Mouse (Mus musculus) embryonic facial prominence, embryonic 10.5 days (tissue): ENCODE data around the gene P2rx5. TPM values are rescaled to one million over a fixed set of nuclear protein-coding genes. Genes with fewer than 3 reads are reported as not detected.

ENCODE experiments used
- DNase-seq: peaks from one replicate; pipeline ENCODE4 v3.0.0-alpha.2; 2017; ENCODE audit warnings: low spot score
- H3K27ac ChIP-seq: fragments of 300-500 bp; sonication (generic); replicated peaks from 2 replicates; pipeline ENCODE4 v1.5.1; 2016; ENCODE audit warnings: mild to moderate bottlenecking
- H3K27me3 ChIP-seq: fragments of 300-500 bp; sonication (generic); replicated peaks from 2 replicates; pipeline ENCODE4 v1.6.1; 2016; ENCODE audit warnings: low read depth, mild to moderate bottlenecking; ENCODE audit not compliant: poor library complexity, severe bottlenecking
- H3K36me3 ChIP-seq: fragments of 300-500 bp; sonication (generic); replicated peaks from 2 replicates; pipeline ENCODE4 v1.6.1; 2016; ENCODE audit warnings: mild to moderate bottlenecking, moderate library complexity
- H3K4me1 ChIP-seq: fragments of 300-500 bp; sonication (generic); 2 replicates; pipeline ENCODE4 v1.6.1; 2016
- H3K4me3 ChIP-seq: fragments of 300-500 bp; sonication (generic); 2 replicates; pipeline ENCODE4 v1.5.1; 2016; ENCODE audit warnings: mild to moderate bottlenecking, moderate library complexity
- H3K9me3 ChIP-seq: fragments of 300-500 bp; sonication (generic); 2 replicates; pipeline ENCODE4 v1.6.1; 2016; ENCODE audit warnings: mild to moderate bottlenecking
- WGBS: fragments of 180-500 bp; shearing (Covaris S2); methylation state at CpG from one replicate; pipeline ENCODE4 v1.1.7; 2016; 5-methylcytosine and 5-hydroxymethylcytosine counted together
- polyA plus RNA-seq: library from polyadenylated mRNA; unstranded; fragments of >200 nt; fragmentation: Nextera tagmentation; extraction: Ambion mirVana; gene quantifications from 2 replicates; pipeline ENCODE4 v1.2.1, GENCODE M21; 2016

P2rx5 gene
- polyA plus RNA-seq, 1 experiment from 2014 or later: 0.10 TPM

DNA sequence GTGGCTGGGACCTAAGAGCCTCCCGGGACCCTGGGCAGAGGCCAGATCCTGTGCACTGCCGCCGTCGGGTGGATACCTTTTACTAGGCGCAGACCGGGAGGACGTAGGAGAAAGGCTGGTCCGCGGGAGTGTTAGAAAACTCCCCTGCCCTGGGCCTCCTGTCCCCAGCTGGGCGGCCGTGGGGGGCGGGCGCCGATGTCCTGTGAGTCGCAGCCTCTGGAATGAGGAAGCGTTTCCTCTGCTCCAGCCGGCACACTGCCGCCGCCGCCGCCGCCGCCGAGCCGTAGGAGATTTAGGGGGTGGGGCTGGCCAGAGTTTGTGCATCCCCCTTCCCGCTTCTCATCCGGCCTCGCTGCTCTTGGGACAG, 17.3 kb downstream of the P2rx5 start:
- H3K27me3 ChIP-seq: no peaks in the 10 kb centered on the region
- no peaks in the 10 kb centered on the region for H3K9me3 ChIP-seq
- peaks cover 26% of the 10 kb centered on the region for H3K4me1 ChIP-seq
- peaks cover 34% of the 10 kb centered on the region for H3K36me3 ChIP-seq
- H3K4me3 ChIP-seq: peak overlapping the region; percentile 97
- DNase-seq: peak; percentile 90
- peak overlapping the region; percentile 94 for H3K27ac ChIP-seq
- WGBS: under 1% methylated on average over 28 of the region's 28 CpGs

DNA sequence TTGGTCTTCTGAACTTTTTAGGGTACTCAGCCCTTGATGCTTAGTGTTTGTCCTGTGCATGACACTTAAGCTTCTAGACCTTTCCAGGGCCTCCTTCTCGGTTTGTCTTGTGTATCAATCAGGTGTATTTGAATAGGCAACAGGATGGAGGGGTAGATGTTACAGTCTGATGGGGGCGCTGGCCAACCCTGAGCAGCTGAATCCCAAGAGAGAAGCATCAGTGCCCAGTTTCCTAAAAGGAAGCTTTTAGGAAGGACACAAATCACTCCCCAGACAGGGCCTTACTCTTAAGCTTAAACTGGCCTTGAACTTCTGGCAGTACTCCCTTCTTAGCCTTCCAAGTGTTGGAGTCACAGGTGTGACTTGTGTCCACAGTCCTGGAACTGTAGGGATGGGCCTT, 17.7 kb downstream of the P2rx5 start:
- Histone ChIP-seq H3K27me3 (no peaks in the 10 kb centered on the region), H3K36me3 (peaks cover 32% of the 10 kb centered on the region), H3K9me3 (no peaks in the 10 kb centered on the region), H3K27ac (peak overlapping the region; percentile 94), H3K4me3 (peak overlapping the region; percentile 97), H3K4me1 (peaks cover 26% of the 10 kb centered on the region)
- WGBS: 4% methylated on average over 2 of the region's 2 CpGs
- no peak for DNase-seq

DNA sequence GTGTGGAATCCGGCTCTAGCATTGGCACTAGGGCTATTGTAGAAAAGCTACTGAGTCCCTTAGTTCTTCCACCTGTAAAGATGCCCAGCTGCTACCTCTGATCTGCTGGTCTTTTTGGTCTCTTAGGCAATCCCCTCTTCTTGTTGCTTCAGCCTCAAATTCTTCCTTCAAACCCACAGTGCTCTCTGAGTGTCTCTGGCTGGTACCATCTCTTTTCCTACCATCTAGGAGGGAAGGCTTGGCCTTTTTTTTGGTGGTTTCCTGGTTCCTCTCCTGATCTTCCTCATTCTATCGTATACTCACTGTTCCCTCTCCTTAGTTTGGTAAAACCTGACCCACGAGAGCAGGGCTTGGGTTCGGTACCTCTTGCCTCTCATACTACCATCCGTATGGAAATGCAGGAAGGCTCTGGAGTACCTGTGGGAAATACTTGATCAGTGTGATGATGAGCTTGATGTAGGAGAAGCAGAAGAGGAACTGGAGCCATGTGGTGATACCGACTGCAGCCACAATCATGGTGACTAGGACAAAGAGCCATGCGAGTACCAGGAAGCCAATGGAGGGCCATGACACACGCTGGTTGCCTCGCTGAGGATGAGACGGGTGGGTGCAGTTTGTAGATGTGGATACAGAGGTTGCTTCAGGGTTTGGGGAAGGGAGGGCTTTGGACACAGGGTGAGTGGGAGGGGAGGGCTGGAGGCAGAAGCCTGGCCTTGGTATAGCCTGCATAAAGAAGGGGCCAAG, 25.8 kb downstream of the P2rx5 start:
- Histone ChIP-seq H3K9me3 (no peaks in the 10 kb centered on the region), H3K4me3 (no peak overlapping the region), H3K27me3 (no peaks in the 10 kb centered on the region), H3K4me1 (no peaks in the 10 kb centered on the region), H3K36me3 (peaks cover 81% of the 10 kb centered on the region), H3K27ac (no peak overlapping the region)
- 90% methylated on average over 10 of the region's 10 CpGs for WGBS
- DNase-seq: no peak

DNA sequence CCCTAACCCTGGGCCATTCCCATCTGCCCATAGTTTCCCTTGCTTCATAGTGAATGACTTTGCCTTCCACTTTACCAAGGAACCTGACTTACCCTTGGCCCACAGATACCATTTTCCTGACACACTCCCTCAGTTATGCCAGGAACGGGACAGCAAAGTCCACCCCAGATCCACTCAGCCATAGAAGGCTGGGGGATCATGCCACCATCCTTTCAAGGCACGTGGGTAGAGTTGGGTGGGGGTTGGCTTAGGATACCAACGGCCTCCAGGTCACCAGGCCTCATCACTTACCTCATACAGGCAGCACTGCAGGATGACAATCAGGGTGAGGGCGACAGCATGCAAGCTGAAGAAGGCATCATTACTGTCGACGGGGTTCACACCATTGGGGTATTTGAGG, 27.0 kb downstream of the P2rx5 start:
- WGBS: 82% methylated on average over 6 of the region's 6 CpGs
- Histone ChIP-seq H3K4me3 (no peak overlapping the region), H3K36me3 (peaks cover 88% of the 10 kb centered on the region), H3K27ac (no peak overlapping the region), H3K4me1 (no peaks in the 10 kb centered on the region), H3K27me3 (no peaks in the 10 kb centered on the region), H3K9me3 (no peaks in the 10 kb centered on the region)
- DNase-seq: no peak

DNA sequence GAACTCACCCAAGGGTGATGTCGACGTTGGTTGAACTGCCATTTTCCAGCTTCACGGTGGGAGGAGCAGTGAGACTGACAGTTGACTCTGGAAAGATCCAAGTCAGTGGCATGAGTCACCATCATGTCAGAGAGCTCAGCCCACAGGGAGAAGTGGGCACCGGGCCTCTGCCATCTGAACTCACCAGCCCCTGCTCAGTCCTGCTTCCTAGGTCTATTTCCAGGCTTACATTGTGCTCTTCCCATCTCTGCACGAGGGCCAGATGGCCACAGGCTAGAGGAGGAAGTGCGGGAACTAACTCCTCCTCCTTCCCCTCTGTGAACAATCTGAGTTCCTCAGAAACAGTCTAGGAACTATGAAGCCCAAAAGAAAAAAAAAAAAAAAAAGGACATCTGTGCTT, 32.8 kb downstream of the P2rx5 start:
- Histone ChIP-seq H3K27ac (no peak overlapping the region), H3K9me3 (no peaks in the 10 kb centered on the region), H3K36me3 (peaks cover 49% of the 10 kb centered on the region), H3K27me3 (no peaks in the 10 kb centered on the region), H3K4me1 (peaks cover 7% of the 10 kb centered on the region), H3K4me3 (no peak overlapping the region)
- no peak for DNase-seq
- WGBS: 71% methylated on average over 6 of the region's 6 CpGs

DNA sequence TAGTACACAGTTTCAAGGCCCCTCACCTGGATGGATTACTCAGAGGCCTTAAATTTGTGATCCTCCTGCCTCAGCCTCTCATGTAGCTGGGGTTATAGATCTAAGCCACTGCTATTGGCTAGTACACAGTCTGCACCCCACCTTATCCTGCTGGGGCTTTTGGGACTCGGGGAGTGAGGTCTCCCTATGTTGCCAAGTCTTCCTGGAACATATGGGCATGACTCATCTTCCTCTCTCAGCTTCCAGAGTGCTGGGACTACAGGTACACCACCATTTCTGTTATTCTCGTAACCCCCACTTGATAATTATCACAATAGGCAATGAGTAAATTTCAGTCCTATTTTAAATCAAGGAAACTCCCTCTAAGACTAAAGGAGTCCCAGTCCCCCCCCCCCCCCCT, 34.2 kb downstream of the P2rx5 start:
- Histone ChIP-seq H3K9me3 (no peaks in the 10 kb centered on the region), H3K36me3 (peaks cover 41% of the 10 kb centered on the region), H3K4me1 (peaks cover 14% of the 10 kb centered on the region), H3K4me3 (no peak overlapping the region), H3K27ac (no peak overlapping the region), H3K27me3 (no peaks in the 10 kb centered on the region)
- no peak for DNase-seq
- 87% methylated on average over 2 of the region's 2 CpGs for WGBS

DNA sequence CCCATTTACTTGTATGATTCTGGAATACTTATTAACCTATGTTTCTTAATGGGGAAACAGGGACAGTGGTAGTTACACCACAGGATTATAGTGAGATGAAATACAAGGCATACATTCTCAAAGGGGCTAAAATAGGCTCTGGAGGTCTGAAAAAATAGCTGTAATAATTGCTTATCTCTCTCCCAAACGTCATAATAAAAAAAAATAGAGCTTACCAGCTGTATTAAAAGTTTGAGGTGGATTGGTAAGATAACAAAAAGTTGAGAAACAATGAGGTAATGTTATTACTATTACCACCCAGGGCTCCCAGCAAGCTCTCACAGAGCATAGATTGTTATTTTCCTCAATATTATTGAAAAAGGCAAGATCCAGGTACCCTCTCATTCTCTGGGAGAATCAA, 38.0 kb downstream of the P2rx5 start:
- H3K4me3 ChIP-seq: peak overlapping the region; percentile 76
- H3K36me3 ChIP-seq: peaks cover 10% of the 10 kb centered on the region; the same call in 1 of the 2 replicates
- no peak overlapping the region; the same call in 1 of the 2 replicates for H3K27ac ChIP-seq
- no peaks in the 10 kb centered on the region; the same call in 1 of the 2 replicates for H3K27me3 ChIP-seq
- 7% methylated on average over 1 of the region's 1 CpGs for WGBS
- H3K9me3 ChIP-seq: no peaks in the 10 kb centered on the region
- H3K4me1 ChIP-seq: peaks cover 20% of the 10 kb centered on the region
- no peak for DNase-seq

DNA sequence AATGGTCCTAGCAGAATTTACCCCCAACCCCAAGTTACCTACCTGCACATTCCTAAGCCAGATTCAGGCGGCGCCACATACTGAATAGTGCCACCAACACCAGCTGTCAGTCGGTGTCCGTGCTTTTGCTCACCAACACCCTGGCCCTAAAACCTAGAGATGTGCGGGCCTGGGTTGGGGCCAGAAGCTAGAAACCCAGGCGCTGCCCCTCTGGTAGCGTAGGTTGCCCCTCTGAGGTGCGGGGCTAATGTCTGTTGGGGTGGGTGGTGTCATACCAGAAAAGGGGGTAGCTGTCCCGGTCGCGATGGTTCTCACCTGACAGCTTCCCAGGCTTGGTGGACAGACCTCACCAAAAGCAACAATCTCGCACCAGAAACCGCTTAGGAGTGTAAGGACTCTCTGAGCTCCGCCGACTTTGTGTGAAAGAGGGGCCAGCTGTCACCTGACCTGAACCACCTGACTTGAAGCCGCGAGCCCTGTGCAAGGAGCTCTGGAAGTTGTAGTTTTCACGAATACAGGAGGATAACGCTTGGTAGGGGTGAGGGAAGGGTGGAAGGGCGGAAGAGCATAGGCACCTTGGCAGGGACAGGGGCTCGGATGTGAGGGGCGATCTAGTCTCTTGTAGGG, 38.5 kb downstream of the P2rx5 start, which contains the start of gene Ctns:
TSS of gene Ctns (minus strand) at position 440 of the 627 bp plus-strand sequence.
- Histone ChIP-seq H3K27ac (peak within 1 kb of the TSS; percentile 74), H3K4me3 (peak within 1 kb of the TSS; percentile 76), H3K36me3 (peaks cover 10% of the 10 kb centered on the region; the same call in 1 of the 2 replicates), H3K27me3 (no peaks in the 10 kb centered on the region; the same call in 1 of the 2 replicates), H3K4me1 (peaks cover 20% of the 10 kb centered on the region), H3K9me3 (no peaks in the 10 kb centered on the region)
- peak; percentile 85 for DNase-seq
- WGBS: 1% methylated on average over 22 of the region's 22 CpGs

DNA sequence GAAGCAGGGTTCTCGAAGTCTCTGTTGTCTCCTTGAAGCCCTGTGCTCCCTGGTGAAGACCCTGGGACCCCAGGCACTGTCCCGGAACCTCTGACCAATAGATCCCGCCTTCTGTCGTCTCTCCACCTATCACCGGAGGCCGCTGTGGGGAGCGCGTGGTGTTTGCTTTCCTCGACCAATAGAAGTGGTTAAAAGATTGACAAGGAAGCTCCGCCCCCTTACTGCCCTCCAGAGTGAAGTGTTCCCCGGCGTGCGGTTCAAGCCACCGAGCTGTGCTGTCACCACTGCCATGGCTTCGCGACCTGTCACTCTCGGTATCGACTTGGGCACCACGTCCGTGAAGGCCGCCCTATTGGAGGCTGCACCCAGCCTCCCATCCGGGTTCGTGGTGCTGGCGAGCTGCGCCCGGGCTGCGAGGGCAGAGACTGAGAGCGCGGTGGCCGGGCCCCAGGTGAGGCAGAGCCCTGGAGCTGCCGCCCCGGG, 39.0 kb downstream of the P2rx5 start, which contains the start of gene Shpk:
TSS of gene Shpk (plus strand) at position 231 of the 483 bp plus-strand sequence.
- under 1% methylated on average over 32 of the region's 32 CpGs for WGBS

DNA sequence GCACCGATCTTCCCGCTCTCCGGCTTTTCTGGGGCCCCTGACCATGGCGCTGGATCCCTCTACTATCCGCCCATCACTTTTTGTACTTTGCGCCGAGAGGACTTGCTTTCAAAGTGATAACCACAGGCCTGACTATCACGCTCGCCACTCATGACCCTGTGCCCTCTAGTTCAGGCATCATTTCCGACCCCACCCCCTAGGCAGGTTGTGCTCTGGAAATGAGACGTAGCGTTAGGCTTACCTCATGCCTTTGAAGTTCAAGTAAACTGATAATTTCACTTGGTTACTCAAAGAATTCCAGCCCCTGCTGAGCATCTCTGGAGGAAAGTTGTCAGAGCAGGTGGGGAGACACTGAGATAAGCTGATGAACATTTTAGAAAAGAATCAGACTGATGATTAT, 39.7 kb downstream of the P2rx5 start:
- DNase-seq: no peak
- peak overlapping the region; percentile 58; the same call in 1 of the 2 replicates for H3K27ac ChIP-seq
- peak overlapping the region; percentile 76 for H3K4me3 ChIP-seq
- H3K9me3 ChIP-seq: no peaks in the 10 kb centered on the region
- WGBS: 5% methylated on average over 12 of the region's 12 CpGs
- peaks cover 20% of the 10 kb centered on the region for H3K4me1 ChIP-seq
- H3K27me3 ChIP-seq: no peaks in the 10 kb centered on the region; the same call in 1 of the 2 replicates
- peaks cover 10% of the 10 kb centered on the region; the same call in 1 of the 2 replicates for H3K36me3 ChIP-seq

More for the DNA sequence above, 39.0 kb downstream of the P2rx5 start, which contains the start of gene Shpk:
- peak; percentile 94 for DNase-seq
- Histone ChIP-seq H3K27me3 (no peaks in the 10 kb centered on the region; the same call in 1 of the 2 replicates), H3K4me1 (peaks cover 20% of the 10 kb centered on the region), H3K27ac (peak within 1 kb of the TSS; percentile 74), H3K36me3 (peaks cover 10% of the 10 kb centered on the region; the same call in 1 of the 2 replicates), H3K4me3 (peak within 1 kb of the TSS; percentile 76), H3K9me3 (no peaks in the 10 kb centered on the region)

DNA sequence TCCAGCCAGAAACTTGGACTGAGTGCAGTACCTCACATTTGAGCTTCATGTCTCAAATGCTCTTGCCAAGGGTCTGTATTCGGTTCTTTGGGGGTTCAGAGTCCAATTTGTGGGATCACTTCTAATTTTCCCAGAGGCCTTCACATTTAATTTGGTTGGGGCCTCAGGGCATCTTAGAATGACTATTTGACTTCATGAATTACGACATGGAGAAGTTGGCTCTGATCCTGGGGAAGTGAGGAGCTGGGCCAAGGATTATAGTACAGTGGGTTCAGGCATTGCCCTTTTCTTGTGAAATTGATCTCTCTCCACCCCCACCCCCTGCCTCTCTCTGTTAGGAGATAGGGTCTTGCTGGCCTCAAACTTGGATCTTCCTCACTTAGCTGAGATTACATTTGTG, 40.8 kb downstream of the P2rx5 start:
- Histone ChIP-seq H3K4me3 (no peak overlapping the region), H3K27ac (no peak overlapping the region), H3K4me1 (peaks cover 20% of the 10 kb centered on the region), H3K9me3 (no peaks in the 10 kb centered on the region), H3K36me3 (0 out of 2 replicates have a peak, but pooled peaks cover under 1% of the 10 kb centered on the region), H3K27me3 (no peaks in the 10 kb centered on the region; the same call in 1 of the 2 replicates)
- DNase-seq: no peak
- WGBS: 67% methylated on average over 2 of the region's 2 CpGs

DNA sequence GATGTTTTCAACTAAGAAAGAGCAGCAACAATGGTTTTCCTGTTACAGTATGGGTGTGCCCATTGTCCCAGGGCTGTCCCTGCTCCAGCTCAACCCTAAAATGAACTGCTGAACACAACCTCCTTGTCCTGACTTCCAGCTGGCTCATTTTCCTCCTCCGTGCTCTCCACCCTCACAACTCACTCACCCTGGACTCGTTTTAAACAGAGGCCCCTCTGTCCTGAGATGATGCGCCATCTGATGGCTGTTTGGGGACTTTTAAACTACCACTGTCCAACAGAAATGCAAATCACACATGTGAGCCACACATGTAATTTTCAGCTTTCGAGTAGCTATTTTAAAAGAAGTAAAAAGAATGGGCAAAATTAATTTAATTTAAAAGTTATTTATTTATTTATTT, 41.4 kb downstream of the P2rx5 start:
- WGBS: 31% methylated on average over 4 of the region's 4 CpGs
- H3K27me3 ChIP-seq: no peaks in the 10 kb centered on the region; the same call in 1 of the 2 replicates
- peaks cover 20% of the 10 kb centered on the region for H3K4me1 ChIP-seq
- no peak overlapping the region for H3K4me3 ChIP-seq
- no peaks in the 10 kb centered on the region for H3K36me3 ChIP-seq
- DNase-seq: no peak
- no peaks in the 10 kb centered on the region for H3K9me3 ChIP-seq
- H3K27ac ChIP-seq: no peak overlapping the region
